Mouse (Mus musculus): ENCODE measurements around the gene Lims1. TPM values are rescaled to one million over a fixed set of nuclear protein-coding genes. Genes with fewer than 3 reads are reported as not detected.

Gene Lims1
- 80.0 and 87.4 TPM in 2 replicates for polyA plus RNA-seq (2014; fragmentation: Nextera tagmentation; extraction: Ambion mirVana)

DNA sequence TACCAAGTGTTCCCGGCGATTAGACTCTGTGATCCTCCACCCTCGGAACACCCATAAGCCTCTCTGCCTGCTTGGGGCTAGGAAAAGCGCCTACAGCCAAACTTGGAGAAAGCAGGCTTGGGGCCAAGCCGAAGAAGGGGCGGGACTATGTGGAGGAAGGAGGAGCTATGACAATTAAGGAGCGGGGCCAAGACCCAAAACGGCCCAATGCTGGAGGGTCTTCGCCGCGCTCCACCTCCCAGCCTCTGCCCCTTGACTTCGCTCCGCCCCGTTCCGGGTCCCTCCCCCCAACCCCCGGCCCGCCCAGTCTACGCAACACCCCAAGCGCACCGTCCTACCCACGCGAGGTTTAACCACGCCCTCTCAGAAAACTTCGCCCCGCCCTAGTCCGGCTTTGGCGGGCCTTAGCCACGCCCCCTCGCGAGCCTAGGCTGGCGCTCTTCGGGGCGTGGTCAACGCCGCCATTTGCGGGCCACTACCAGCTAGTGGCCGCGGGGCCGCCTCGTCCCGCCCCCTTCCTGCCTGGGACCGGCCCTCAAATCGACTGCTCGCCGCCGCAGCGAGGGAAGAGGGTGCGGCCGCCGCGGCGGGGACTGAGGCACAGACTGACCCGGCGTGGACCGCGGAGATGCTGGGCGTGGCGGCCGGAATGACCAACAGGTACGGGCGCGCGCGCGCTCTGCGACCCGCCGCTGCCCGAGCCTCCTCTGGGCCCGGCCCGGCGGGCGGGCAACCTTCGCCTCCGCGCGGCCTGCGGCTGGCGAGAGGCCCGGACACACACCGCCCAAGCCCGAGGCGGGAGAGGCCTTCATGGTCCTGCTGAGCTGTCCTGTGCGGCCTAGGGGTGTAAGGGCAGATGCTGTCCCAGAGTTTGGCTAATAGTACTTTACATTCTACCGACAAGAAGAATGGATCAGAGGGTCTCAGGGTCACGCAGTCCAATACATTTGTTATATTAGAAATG lies at the start of gene Lims1:
TSS of gene Lims1 (plus strand) at position 439 of the 964 bp plus-strand sequence.
- H3K4me1 ChIP-seq (ENCODE audit: control insufficient read depth, insufficient read depth, low read length) = peaks cover 4% of the 10 kb centered on the region; the same call in 1 of the 2 replicates
- WGBS = under 1% methylated on average over 74 of the region's 86 CpGs

GRCm38 (mm10) chr10:58282238-58282637 lies 41.0 kb upstream of the Lims1 start:
- WGBS = 95% methylated on average over 7 of the region's 7 CpGs
- Histone ChIP-seq H3K4me1 (ENCODE audit: control insufficient read depth, insufficient read depth, low read length) (no peaks in the 10 kb centered on the region), H3K9ac (ENCODE audit: low read length) (no peak overlapping the region), H3K9me3 (ENCODE audit: control insufficient read depth, low read length) (no peaks in the 10 kb centered on the region), H3K36me3 (ENCODE audit: control insufficient read depth, insufficient read depth, low read length) (peaks cover 13% of the 10 kb centered on the region), H3K27ac (ENCODE audit: low read depth, low read length) (no peak overlapping the region), H3K4me3 (ENCODE audit: low read depth, low read length) (no peak overlapping the region), H3K27me3 (ENCODE audit: control insufficient read depth, insufficient read depth, low read length) (no peaks in the 10 kb centered on the region), H3K4me2 (ENCODE audit: low read depth) (no peak overlapping the region)
- no peak for ATAC-seq (ENCODE audit: insufficient read depth, low FRiP score, low TSS enrichment)
- no peak for DNase-seq (ENCODE audit: low spot score)

More for the DNA sequence above, at the start of gene Lims1:
- H3K27ac ChIP-seq (ENCODE audit: low read depth, low read length) = peak within 1 kb of the TSS; percentile 62; the same call in 1 of the 2 replicates
- peak; percentile 99 for DNase-seq (ENCODE audit: low spot score)
- H3K36me3 ChIP-seq (ENCODE audit: control insufficient read depth, insufficient read depth, low read length) = no peaks in the 10 kb centered on the region
- H3K9ac ChIP-seq (ENCODE audit: low read length) = peak within 1 kb of the TSS; percentile 84
- no peaks in the 10 kb centered on the region for H3K9me3 ChIP-seq (ENCODE audit: control insufficient read depth, low read length)
- no peaks in the 10 kb centered on the region for H3K27me3 ChIP-seq (ENCODE audit: control insufficient read depth, insufficient read depth, low read length)
- ATAC-seq (ENCODE audit: insufficient read depth, low FRiP score, low TSS enrichment) = peak; percentile 98
- peak within 1 kb of the TSS; percentile 55 for H3K4me2 ChIP-seq (ENCODE audit: low read depth)
- H3K4me3 ChIP-seq (ENCODE audit: low read depth, low read length) = peak within 1 kb of the TSS; percentile 77

DNA sequence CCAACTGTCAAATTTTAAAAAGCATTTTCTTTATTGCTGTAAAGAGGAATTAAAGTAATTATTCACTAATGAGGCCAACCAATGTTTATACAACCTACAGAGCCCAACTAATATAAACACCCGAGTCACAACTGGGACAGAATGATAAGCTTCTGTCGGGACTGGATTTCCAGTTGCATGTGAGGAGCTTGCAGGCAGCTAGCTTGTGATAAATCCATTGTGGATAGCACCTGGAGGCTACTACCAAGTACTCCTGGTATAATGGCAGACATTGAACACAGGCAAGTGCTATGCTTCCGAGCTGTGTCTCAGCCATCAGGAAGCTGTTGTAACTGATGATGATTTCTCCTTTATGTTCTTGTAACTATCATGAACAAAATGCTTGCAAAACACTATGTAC lies 32.5 kb upstream of the Lims1 start:
- Histone ChIP-seq H3K4me1 (ENCODE audit: control insufficient read depth, insufficient read depth, low read length) (no peaks in the 10 kb centered on the region), H3K36me3 (ENCODE audit: control insufficient read depth, insufficient read depth, low read length) (peaks cover 12% of the 10 kb centered on the region), H3K9ac (ENCODE audit: low read length) (no peak overlapping the region), H3K27me3 (ENCODE audit: control insufficient read depth, insufficient read depth, low read length) (no peaks in the 10 kb centered on the region), H3K4me3 (ENCODE audit: low read depth, low read length) (no peak overlapping the region), H3K27ac (ENCODE audit: low read depth, low read length) (no peak overlapping the region), H3K9me3 (ENCODE audit: control insufficient read depth, low read length) (no peaks in the 10 kb centered on the region), H3K4me2 (ENCODE audit: low read depth) (no peak overlapping the region)
- DNase-seq (ENCODE audit: low spot score) (no peak), ATAC-seq (ENCODE audit: insufficient read depth, low FRiP score, low TSS enrichment) (no peak)
- 85% methylated on average over 3 of the region's 3 CpGs for WGBS

DNA sequence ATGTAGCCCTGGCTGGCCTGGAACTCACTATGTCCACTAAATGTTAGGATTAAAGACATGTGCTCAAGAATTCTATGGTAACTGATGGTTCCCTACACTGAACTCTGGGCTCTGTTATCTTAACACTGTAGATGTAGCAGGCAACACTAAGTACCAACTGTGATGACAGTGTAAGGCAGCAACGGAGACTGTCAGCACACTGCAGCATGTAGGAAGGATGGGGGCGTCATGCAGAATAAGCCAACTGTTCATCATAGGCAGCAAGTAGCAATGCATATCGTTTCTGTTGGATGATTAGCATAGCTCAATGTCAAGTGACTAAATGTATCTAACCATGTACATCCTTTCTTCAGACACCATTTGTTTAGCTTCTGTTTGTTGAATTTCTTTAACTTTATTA lies 29.0 kb upstream of the Lims1 start:
- ATAC-seq (ENCODE audit: insufficient read depth, low FRiP score, low TSS enrichment) (no peak), DNase-seq (ENCODE audit: low spot score) (no peak)
- 94% methylated on average over 3 of the region's 3 CpGs for WGBS
- H3K9ac ChIP-seq (ENCODE audit: low read length) = no peak overlapping the region
- no peak overlapping the region for H3K4me3 ChIP-seq (ENCODE audit: low read depth, low read length)
- no peak overlapping the region for H3K4me2 ChIP-seq (ENCODE audit: low read depth)
- H3K9me3 ChIP-seq (ENCODE audit: control insufficient read depth, low read length) = no peaks in the 10 kb centered on the region
- H3K36me3 ChIP-seq (ENCODE audit: control insufficient read depth, insufficient read depth, low read length) = peaks cover 6% of the 10 kb centered on the region
- H3K27ac ChIP-seq (ENCODE audit: low read depth, low read length) = no peak overlapping the region
- no peaks in the 10 kb centered on the region for H3K4me1 ChIP-seq (ENCODE audit: control insufficient read depth, insufficient read depth, low read length)
- no peaks in the 10 kb centered on the region for H3K27me3 ChIP-seq (ENCODE audit: control insufficient read depth, insufficient read depth, low read length)

GRCm38 (mm10) chr10:58295605-58296004 lies 27.7 kb upstream of the Lims1 start:
- H3K4me2 ChIP-seq (ENCODE audit: low read depth) = no peak overlapping the region
- no peaks in the 10 kb centered on the region for H3K9me3 ChIP-seq (ENCODE audit: control insufficient read depth, low read length)
- no peak overlapping the region for H3K9ac ChIP-seq (ENCODE audit: low read length)
- H3K4me1 ChIP-seq (ENCODE audit: control insufficient read depth, insufficient read depth, low read length) = no peaks in the 10 kb centered on the region
- DNase-seq (ENCODE audit: low spot score) = no peak
- H3K36me3 ChIP-seq (ENCODE audit: control insufficient read depth, insufficient read depth, low read length) = peaks cover 6% of the 10 kb centered on the region
- H3K27me3 ChIP-seq (ENCODE audit: control insufficient read depth, insufficient read depth, low read length) = no peaks in the 10 kb centered on the region
- ATAC-seq (ENCODE audit: insufficient read depth, low FRiP score, low TSS enrichment) = no peak
- WGBS = 97% methylated on average over 3 of the region's 3 CpGs
- no peak overlapping the region for H3K4me3 ChIP-seq (ENCODE audit: low read depth, low read length)
- no peak overlapping the region for H3K27ac ChIP-seq (ENCODE audit: low read depth, low read length)

- no peak overlapping the region for H3K4me2 ChIP-seq (ENCODE audit: low read depth)
- no peaks in the 10 kb centered on the region for H3K36me3 ChIP-seq (ENCODE audit: control insufficient read depth, insufficient read depth, low read length)
- no peak overlapping the region for H3K4me3 ChIP-seq (ENCODE audit: low read depth, low read length)
- no peak overlapping the region for H3K27ac ChIP-seq (ENCODE audit: low read depth, low read length)
- no peak for ATAC-seq (ENCODE audit: insufficient read depth, low FRiP score, low TSS enrichment)
- H3K9me3 ChIP-seq (ENCODE audit: control insufficient read depth, low read length) = no peaks in the 10 kb centered on the region
- H3K27me3 ChIP-seq (ENCODE audit: control insufficient read depth, insufficient read depth, low read length) = no peaks in the 10 kb centered on the region
- H3K4me1 ChIP-seq (ENCODE audit: control insufficient read depth, insufficient read depth, low read length) = no peaks in the 10 kb centered on the region
- WGBS = 95% methylated on average over 7 of the region's 7 CpGs
- no peak overlapping the region for H3K9ac ChIP-seq (ENCODE audit: low read length)
- no peak for DNase-seq (ENCODE audit: low spot score)
Observed at GRCm38 (mm10) chr10:58304996-58305395, 18.3 kb upstream of the Lims1 start.

GRCm38 (mm10) chr10:58306897-58307296 lies 16.4 kb upstream of the Lims1 start:
- H3K9ac ChIP-seq (ENCODE audit: low read length) = no peak overlapping the region
- no peak overlapping the region for H3K27ac ChIP-seq (ENCODE audit: low read depth, low read length)
- DNase-seq (ENCODE audit: low spot score) (no peak), ATAC-seq (ENCODE audit: insufficient read depth, low FRiP score, low TSS enrichment) (no peak)
- no peaks in the 10 kb centered on the region for H3K27me3 ChIP-seq (ENCODE audit: control insufficient read depth, insufficient read depth, low read length)
- no peak overlapping the region for H3K4me2 ChIP-seq (ENCODE audit: low read depth)
- H3K36me3 ChIP-seq (ENCODE audit: control insufficient read depth, insufficient read depth, low read length) = no peaks in the 10 kb centered on the region
- WGBS = 94% methylated on average over 3 of the region's 3 CpGs
- no peaks in the 10 kb centered on the region for H3K4me1 ChIP-seq (ENCODE audit: control insufficient read depth, insufficient read depth, low read length)
- no peaks in the 10 kb centered on the region for H3K9me3 ChIP-seq (ENCODE audit: control insufficient read depth, low read length)
- no peak overlapping the region for H3K4me3 ChIP-seq (ENCODE audit: low read depth, low read length)

DNA sequence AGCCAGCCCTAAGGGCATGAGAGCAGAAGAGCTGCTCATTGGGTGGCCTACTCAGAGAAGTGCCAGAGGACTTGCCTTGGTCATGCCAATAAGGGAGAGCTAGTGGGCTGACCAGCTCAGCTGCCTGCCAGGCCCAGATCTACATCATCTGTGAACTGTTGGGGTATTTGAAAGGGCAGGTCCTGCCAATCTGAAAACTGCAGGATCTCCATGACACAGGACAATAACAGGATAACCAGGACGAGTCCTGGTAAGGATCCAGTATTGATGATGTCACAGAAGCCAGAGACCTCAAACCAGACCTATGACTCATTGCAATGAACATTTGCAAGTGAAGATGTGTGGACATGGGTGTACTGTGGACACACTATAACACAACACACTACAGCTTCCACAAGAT lies 12.5 kb upstream of the Lims1 start:
- WGBS = 80% methylated on average over 1 of the region's 1 CpGs
- Histone ChIP-seq H3K9me3 (ENCODE audit: control insufficient read depth, low read length) (no peaks in the 10 kb centered on the region), H3K4me3 (ENCODE audit: low read depth, low read length) (no peak overlapping the region), H3K27me3 (ENCODE audit: control insufficient read depth, insufficient read depth, low read length) (no peaks in the 10 kb centered on the region), H3K36me3 (ENCODE audit: control insufficient read depth, insufficient read depth, low read length) (no peaks in the 10 kb centered on the region), H3K4me1 (ENCODE audit: control insufficient read depth, insufficient read depth, low read length) (no peaks in the 10 kb centered on the region), H3K4me2 (ENCODE audit: low read depth) (no peak overlapping the region), H3K27ac (ENCODE audit: low read depth, low read length) (no peak overlapping the region), H3K9ac (ENCODE audit: low read length) (no peak overlapping the region)
- DNase-seq (ENCODE audit: low spot score) (no peak), ATAC-seq (ENCODE audit: insufficient read depth, low FRiP score, low TSS enrichment) (no peak)

DNA sequence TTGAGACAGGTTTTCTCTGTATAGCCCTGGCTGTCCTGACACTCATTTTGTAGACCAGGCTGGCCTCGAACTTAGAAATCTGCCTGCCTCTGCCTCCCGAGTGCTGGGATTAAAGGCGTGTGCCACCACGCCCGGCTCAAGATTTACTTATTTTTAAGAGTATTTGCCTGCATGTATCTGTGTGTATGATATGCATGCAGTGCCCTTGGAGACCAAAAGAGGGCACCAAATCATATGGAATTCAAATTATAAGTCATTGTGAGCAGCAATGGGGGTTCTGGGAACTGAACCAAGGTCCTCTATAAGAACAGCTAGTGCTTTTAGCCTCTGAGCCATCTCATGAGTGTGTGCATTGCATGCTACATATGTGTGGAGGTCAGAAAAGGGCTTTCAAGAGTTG lies 10.4 kb upstream of the Lims1 start:
- no peak overlapping the region for H3K4me3 ChIP-seq (ENCODE audit: low read depth, low read length)
- 99% methylated on average over 5 of the region's 5 CpGs for WGBS
- DNase-seq (ENCODE audit: low spot score) = no peak
- no peak overlapping the region for H3K4me2 ChIP-seq (ENCODE audit: low read depth)
- no peaks in the 10 kb centered on the region for H3K4me1 ChIP-seq (ENCODE audit: control insufficient read depth, insufficient read depth, low read length)
- no peak overlapping the region for H3K27ac ChIP-seq (ENCODE audit: low read depth, low read length)
- no peaks in the 10 kb centered on the region for H3K27me3 ChIP-seq (ENCODE audit: control insufficient read depth, insufficient read depth, low read length)
- no peak overlapping the region for H3K9ac ChIP-seq (ENCODE audit: low read length)
- no peak for ATAC-seq (ENCODE audit: insufficient read depth, low FRiP score, low TSS enrichment)
- no peaks in the 10 kb centered on the region for H3K9me3 ChIP-seq (ENCODE audit: control insufficient read depth, low read length)
- no peaks in the 10 kb centered on the region for H3K36me3 ChIP-seq (ENCODE audit: control insufficient read depth, insufficient read depth, low read length)

All from neural tube, embryonic 11.5 days (tissue).